Mouse (Mus musculus): ENCODE data around the gene Cdkn2d. TPM values are rescaled to one million over a fixed set of nuclear protein-coding genes. Genes with fewer than 3 reads are reported as not detected.

Cdkn2d gene
- polyA plus RNA-seq, 1 experiment, result 11.6 TPM

DNA sequence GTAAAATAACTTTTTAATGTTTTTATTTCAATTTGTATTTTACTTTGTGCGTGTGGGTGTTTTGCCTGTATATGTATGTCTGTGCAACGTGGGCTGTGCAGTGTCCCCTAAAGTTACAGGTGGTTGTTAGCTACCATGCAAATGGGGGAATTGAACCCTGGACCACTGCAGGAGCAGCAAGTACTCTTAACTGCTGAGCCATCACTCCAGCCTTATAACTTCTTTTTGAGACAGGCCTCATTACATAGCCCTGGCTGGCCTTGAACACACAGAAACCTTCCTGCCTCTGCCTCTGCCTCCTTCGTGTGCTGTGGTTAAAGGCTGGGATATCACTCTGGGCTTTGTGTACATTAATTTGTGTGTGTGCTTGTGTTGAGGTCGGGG, 51.8 kb downstream of the Cdkn2d start:
- peak overlapping the region; percentile 8; the same call in 1 of the 2 replicates for H3K27ac ChIP-seq (ENCODE audit: insufficient read depth, low read length)
- TF ChIP-seq POLR2A (IDR thresholded peaks at IDR 0.05; ENCODE audit: insufficient read depth, low read length) (no peak), EP300 (IDR thresholded peaks at IDR 0.05; ENCODE audit: insufficient read depth, low read depth, low read length) (no peak), CTCF (IDR thresholded peaks at IDR 0.05; ENCODE audit: low read depth, low read length) (no peak)
- 0 out of 2 replicates have a peak, but pooled peaks cover 7% of the 10 kb centered on the region for H3K27me3 ChIP-seq (ENCODE audit: control insufficient read depth, insufficient read depth, low read length, poor library complexity, severe bottlenecking)
- peaks cover 1% of the 10 kb centered on the region for H3K4me1 ChIP-seq (ENCODE audit: control insufficient read depth, insufficient read depth, low read length)
- H3K9ac ChIP-seq (ENCODE audit: low read depth, poor library complexity, severe bottlenecking), result peak overlapping the region; percentile 94
- no peaks in the 10 kb centered on the region for H3K36me3 ChIP-seq (ENCODE audit: control insufficient read depth, insufficient read depth, low read length, poor library complexity, severe bottlenecking)
- peak overlapping the region; percentile 72 for H3K4me3 ChIP-seq (ENCODE audit: low read depth, low read length)
- no peaks in the 10 kb centered on the region for H3K9me3 ChIP-seq (replicated peaks; ENCODE audit: control insufficient read depth, insufficient read depth, low read length, poor library complexity, severe bottlenecking)

DNA sequence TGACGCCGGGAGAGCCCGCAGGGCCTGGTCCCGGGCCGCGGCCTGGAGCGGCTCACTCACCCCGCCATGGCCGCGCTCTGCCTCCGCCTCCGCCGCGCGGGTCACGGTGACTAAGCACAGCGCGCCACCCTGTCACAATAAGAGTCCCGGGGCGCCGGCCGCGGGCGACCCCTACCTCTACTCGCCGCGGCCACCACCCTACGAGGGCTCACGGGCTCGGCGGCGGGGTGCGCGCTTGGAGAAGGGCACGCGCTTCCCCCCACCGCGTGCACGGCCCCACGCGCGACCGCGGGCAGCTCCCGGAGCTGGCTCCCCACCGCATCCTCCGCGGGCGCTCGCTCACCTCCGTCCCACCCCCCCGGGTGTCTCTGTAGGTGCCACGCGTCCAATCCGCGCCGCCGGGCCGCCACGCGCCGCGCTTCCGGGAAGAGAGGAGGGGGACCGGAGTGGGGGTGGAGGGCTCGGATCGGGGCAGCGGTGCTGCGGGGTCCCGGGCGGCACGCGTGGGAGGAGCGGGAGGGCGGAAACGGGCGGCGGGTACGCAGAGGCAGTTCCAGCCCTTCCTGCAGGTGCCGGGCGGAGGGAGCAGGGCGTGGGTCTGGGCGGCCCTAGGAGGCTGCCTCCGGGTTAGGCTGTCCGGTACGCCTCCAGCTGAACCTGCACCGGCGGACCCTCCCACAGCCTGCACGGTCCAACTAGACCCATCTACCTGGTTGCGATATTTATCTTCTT, 52.3 kb downstream of the Cdkn2d start, which contains the start of gene Keap1:
TSS of gene Keap1 (minus strand) at position 629 of the 732 bp plus-strand sequence.
- Histone ChIP-seq H3K36me3 (ENCODE audit: control insufficient read depth, insufficient read depth, low read length, poor library complexity, severe bottlenecking) (no peaks in the 10 kb centered on the region), H3K9me3 (replicated peaks; ENCODE audit: control insufficient read depth, insufficient read depth, low read length, poor library complexity, severe bottlenecking) (no peaks in the 10 kb centered on the region), H3K27ac (ENCODE audit: insufficient read depth, low read length) (peak within 1 kb of the TSS; percentile 60), H3K27me3 (ENCODE audit: control insufficient read depth, insufficient read depth, low read length, poor library complexity, severe bottlenecking) (0 out of 2 replicates have a peak, but pooled peaks cover 7% of the 10 kb centered on the region), H3K4me3 (ENCODE audit: low read depth, low read length) (peak within 1 kb of the TSS; percentile 72), H3K9ac (ENCODE audit: low read depth, poor library complexity, severe bottlenecking) (peak within 1 kb of the TSS; percentile 94), H3K4me1 (ENCODE audit: control insufficient read depth, insufficient read depth, low read length) (peaks cover 1% of the 10 kb centered on the region)
- TF ChIP-seq CTCF (IDR thresholded peaks at IDR 0.05; ENCODE audit: low read depth, low read length), result no peak
- TF ChIP-seq EP300 (IDR thresholded peaks at IDR 0.05; ENCODE audit: insufficient read depth, low read depth, low read length), result peak; percentile 55; the same call in 1 of the 2 replicates
- TF ChIP-seq POLR2A (IDR thresholded peaks at IDR 0.05; ENCODE audit: insufficient read depth, low read length), result no peak

Other genes with a start within 250 kb of the Cdkn2d start
- gene Zglp1, start 224.3 kb downstream of the Cdkn2d start, polyA plus RNA-seq (2011; ENCODE audit: insufficient read depth, insufficient read length, low read depth, missing spikeins), result 2.5 TPM in 1 of 2 replicates, not detected in the other
- gene Gm49373, start 218.3 kb downstream of the Cdkn2d start, polyA plus RNA-seq (2011; ENCODE audit: insufficient read depth, insufficient read length, low read depth, missing spikeins), result 1.0 and 1.4 TPM in 2 replicates
- 25.9 and 38.8 TPM in 2 replicates for gene Fdx1l, start 217.8 kb downstream of the Cdkn2d start, polyA plus RNA-seq (2011; ENCODE audit: insufficient read depth, insufficient read length, low read depth, missing spikeins)
- 4.7 and 6.3 TPM in 2 replicates for gene Gm38431, start 199.4 kb downstream of the Cdkn2d start, polyA plus RNA-seq (2011; ENCODE audit: insufficient read depth, insufficient read length, low read depth, missing spikeins)
- 60.7 and 61.9 TPM in 2 replicates for gene Raver1, start 199.4 kb downstream of the Cdkn2d start, polyA plus RNA-seq (2011; ENCODE audit: insufficient read depth, insufficient read length, low read depth, missing spikeins)
- gene Tyk2, start 160.2 kb downstream of the Cdkn2d start, polyA plus RNA-seq (2011; ENCODE audit: insufficient read depth, insufficient read length, low read depth, missing spikeins), result 15.5 and 17.8 TPM in 2 replicates
- gene Cdc37, start 141.4 kb downstream of the Cdkn2d start, polyA plus RNA-seq (2011; ENCODE audit: insufficient read depth, insufficient read length, low read depth, missing spikeins), result 164 and 171 TPM in 2 replicates
- 9.5 and 10.4 TPM in 2 replicates for gene Pde4a, start 125.7 kb downstream of the Cdkn2d start, polyA plus RNA-seq (2011; ENCODE audit: insufficient read depth, insufficient read length, low read depth, missing spikeins)
- 19.5 and 19.6 TPM in 2 replicates for gene Keap1, start 52.0 kb downstream of the Cdkn2d start, polyA plus RNA-seq (2011; ENCODE audit: insufficient read depth, insufficient read length, low read depth, missing spikeins)
- gene S1pr5, start 43.0 kb downstream of the Cdkn2d start, polyA plus RNA-seq (2011; ENCODE audit: insufficient read depth, insufficient read length, low read depth, missing spikeins), result 0.40 and 0.44 TPM in 2 replicates
- 18.8 and 22.3 TPM in 2 replicates for gene Atg4d, start 26.1 kb downstream of the Cdkn2d start, polyA plus RNA-seq (2011; ENCODE audit: insufficient read depth, insufficient read length, low read depth, missing spikeins)
- 35.9 and 41.7 TPM in 2 replicates for gene Kri1, start 3.4 kb downstream of the Cdkn2d start, polyA plus RNA-seq (2011; ENCODE audit: insufficient read depth, insufficient read length, low read depth, missing spikeins)
- gene Ap1m2, start 20.9 kb upstream of the Cdkn2d start, polyA plus RNA-seq (2011; ENCODE audit: insufficient read depth, insufficient read length, low read depth, missing spikeins), result 83.3 and 87.8 TPM in 2 replicates
- gene Slc44a2, start 29.3 kb upstream of the Cdkn2d start, polyA plus RNA-seq (2011; ENCODE audit: insufficient read depth, insufficient read length, low read depth, missing spikeins), result 64.9 and 66.4 TPM in 2 replicates
- gene Ilf3, start 76.5 kb upstream of the Cdkn2d start, polyA plus RNA-seq (2011; ENCODE audit: insufficient read depth, insufficient read length, low read depth, missing spikeins), result 196 and 209 TPM in 2 replicates
- gene Qtrt1, start 120.4 kb upstream of the Cdkn2d start, polyA plus RNA-seq (2011; ENCODE audit: insufficient read depth, insufficient read length, low read depth, missing spikeins), result 40.0 and 48.2 TPM in 2 replicates
- gene Dnm2, start 133.5 kb upstream of the Cdkn2d start, polyA plus RNA-seq (2011; ENCODE audit: insufficient read depth, insufficient read length, low read depth, missing spikeins), result 86.2 and 88.6 TPM in 2 replicates
- gene Tmed1, start 218.8 kb upstream of the Cdkn2d start, polyA plus RNA-seq (2011; ENCODE audit: insufficient read depth, insufficient read length, low read depth, missing spikeins), result 28.0 and 29.2 TPM in 2 replicates
- not detected in 2 replicates for gene AB124611, start 234.8 kb upstream of the Cdkn2d start, polyA plus RNA-seq (2011; ENCODE audit: insufficient read depth, insufficient read length, low read depth, missing spikeins)

Data from ES-Bruce4 (cell line).